Mouse (Mus musculus): Measurements from ENCODE around the gene Ech1.

Gene Ech1

DNA sequence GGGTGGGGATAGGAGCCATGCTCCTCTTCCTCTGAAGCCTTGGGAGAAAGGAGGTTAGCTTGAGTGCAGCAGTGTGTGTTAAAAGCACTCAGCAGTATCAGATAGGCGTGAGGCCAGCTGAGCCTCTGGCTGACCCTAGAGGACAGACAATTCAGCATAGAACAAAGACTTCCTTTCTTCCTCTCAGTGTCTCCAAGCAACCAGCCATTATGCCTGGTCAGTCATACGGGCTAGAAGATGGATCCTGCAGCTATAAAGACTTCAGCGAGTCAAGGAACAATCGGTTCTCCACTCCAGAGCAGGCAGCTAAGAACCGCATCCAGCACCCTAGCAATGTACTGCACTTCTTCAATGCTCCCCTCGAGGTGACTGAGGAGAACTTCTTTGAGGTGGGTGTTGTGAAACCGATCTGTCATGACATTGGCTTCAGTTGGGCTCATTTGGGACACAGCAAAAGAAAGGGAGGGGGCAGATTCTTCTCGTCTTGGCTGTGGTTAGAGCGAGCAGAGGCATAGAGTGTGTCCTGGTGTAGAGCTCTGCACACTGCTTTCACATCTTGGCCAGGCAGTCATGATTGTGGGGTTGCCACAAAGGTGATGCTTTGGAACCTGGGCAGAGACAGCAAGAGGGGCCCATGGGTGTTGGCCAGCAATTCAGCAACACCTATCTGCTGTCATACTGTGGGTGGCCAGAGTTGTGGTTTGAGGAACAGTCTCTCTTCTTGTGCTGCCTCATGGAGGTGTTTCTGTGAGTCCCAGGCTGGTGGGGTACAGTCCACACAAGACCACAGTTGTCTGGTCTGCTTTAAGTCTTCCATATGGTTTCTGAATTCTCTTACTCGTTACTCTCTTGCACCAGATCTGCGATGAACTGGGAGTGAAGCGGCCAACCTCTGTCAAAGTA is 4.4 kb upstream of the Ech1 start:
- no peak for DNase-seq (ENCODE audit: low spot score)

DNA sequence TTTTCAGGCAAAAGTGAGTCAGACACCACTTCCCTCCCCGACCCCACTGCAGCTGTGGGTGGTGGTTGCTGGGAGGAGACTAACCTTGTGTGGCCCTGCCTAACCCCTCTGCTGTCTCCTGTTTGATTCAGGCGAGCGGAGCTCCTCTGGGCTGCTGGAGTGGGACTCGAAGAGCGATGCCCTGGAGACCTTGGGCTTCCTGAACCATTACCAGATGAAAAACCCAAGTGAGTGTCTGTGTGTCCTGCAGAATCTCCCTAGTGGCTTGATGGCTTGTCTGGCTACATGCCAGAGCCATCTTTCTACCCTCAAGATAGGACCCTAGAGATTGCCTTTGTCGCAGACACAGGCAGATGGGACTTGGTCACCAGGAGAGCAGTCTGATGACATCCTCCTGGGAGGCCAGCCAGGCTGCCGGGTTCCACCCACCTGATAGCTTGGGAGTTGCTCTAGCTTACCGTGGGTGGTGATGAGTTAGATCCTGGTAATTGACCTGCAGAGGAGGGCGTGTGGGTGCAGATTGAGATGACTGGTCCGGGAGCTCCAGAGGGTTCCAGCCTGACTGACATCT is 3.7 kb upstream of the Ech1 start:
- DNase-seq (ENCODE audit: low spot score) = no peak

DNA sequence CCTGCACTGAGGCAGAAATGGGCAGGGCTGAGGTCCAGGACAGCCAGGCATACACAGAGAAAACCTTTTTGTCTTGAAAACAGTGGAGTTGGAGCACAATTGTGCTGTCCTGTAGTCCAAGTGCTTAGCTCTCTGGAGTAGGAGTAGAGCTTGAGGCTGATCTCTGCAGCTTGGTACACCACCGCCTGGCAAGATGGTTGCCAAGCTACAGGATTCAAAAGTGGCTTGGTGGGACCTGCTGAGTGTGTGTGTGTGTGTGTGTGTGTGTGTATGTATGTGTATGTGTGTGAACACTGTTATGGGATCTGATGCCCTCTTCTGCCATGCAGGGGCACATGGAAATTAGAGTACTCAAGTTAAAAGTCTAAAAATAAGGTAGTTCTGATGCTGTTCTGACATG is 2.5 kb upstream of the Ech1 start:
- DNase-seq (ENCODE audit: low spot score) = no peak

DNA sequence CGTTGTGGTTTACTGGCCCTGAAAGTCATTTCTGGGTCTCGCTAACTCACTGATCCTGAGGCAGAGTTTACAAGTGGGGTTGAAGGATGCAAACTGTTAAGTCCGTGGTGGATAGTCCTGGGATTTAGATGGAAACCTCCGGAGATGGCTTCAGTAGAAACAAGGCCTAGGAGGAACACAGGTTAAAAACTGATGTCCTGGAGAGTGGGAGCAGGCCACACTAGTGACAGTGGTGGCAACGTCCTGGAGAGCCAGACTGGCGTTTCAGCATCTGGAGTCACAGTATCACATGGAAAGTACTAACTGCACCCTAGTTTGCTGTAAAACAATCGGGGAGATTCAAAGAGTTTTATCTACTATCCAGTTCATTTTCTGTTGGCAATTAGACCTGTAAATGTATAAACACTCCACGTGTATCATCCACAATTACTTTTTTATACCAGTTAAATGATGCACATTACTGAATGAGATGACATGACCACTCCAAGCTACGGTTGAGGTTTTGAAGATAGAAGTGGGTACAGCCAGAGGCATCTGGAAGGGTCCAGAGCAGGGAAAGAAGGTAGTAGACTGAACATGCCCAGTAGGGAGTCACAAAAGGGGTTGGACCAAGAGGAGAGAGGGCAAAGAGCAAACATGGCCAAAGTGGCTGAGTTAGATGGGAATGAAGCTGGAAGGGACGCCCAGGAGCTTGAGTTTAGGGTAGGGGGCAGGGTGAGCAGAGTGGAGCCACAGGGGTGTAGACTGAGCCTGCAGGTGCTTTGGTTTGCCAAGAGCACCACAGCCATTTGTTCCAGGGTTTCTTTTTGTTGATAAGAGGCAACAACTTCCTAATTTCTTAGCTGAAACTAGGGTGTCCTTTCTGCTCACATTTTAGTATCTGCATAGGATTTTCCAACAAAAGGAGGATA is 1.8 kb upstream of the Ech1 start:
- no peak for DNase-seq (ENCODE audit: low spot score)

DNA sequence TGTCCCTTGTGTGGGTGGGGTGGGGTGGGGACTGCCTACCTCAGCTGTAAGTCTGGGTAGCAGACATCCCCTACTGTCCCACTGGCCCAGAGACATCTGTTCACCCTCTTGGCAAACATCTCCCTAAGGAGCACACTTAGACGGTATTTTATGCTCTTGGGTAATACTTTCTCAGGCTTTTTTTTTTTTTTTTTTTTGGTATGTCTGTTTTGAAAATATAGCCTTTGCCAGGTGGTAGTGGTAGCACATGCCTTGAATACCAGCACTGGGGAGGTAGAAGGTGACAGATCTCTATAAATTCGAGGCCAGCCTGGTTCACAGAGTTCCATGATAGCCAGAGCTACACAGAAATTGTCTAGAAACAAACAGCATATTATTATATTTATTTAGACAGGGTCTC is 1.1 kb upstream of the Ech1 start:
- no peak for DNase-seq (ENCODE audit: low spot score)

DNA sequence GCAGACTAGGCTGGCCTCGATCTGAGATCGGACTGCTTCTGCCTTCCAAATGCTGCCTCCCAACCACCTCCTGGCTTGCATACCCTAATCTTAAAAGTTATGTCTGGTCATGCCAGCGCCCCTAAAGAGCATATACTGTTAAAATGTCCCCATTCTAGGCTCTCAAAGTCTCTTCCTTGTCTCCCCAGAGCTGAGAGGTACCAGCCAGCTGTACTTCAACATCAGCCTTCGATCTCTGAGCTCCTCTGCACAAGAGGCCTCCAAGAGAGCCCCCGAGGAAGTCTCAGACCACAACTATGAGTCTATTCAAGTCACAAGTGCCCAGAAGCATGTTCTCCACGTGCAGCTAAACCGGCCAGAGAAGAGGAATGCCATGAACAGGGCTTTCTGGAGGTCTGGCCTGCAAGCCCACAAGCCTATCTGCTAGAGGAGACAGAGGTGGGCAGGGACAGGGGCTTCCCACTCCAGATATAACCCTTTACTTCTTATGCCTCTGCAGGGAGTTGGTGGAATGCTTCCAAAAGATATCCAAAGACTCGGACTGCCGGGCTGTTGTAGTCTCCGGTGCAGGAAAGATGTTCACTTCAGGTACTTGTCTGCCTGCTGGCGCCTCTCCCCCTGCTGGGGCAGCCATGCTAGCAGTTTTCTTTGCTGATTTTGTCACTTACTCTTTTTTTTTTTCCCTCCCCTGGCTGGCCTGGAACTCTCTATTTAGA is 827 bp downstream of the Ech1 start:
- no peak for DNase-seq (ENCODE audit: low spot score)

DNA sequence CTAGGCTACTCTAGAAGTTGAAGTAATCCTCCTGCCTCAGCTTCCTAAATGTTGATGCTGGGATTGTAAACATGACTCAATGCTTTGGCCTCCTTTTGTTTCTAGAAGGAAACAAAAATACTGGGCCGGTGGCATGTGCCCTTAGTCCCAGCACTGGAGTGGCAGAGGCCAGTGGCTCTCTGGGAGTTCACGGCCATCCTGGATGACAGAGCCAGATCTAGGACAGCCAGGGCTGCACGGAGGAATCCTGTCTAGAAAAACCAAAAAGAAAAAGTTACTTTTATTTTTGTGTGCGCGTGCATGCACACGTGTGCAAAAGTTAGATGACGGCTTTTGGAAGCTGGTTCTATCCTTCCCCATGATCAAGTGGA is 1.4 kb downstream of the Ech1 start:
- no peak for DNase-seq (ENCODE audit: low spot score)

DNA sequence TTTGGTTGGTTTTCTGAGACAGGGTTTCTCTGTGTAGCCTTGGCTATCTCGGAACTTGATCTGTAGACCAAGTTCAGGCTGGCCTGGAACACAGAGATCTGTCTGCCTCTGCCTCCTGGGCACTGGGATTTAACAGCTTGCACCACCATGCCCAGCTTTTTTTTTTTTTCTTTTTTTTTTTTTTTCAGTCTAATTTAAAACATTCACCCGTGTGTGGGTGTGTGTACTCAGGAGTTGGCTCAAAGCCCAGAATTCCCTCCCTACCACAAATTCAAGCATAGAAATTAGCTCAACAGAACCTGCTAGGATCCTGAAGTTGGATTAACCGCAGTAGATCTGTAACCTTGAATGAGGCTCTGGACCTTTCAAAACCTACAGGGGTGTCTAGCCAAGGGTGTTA is 2.3 kb downstream of the Ech1 start:
- no peak for DNase-seq (ENCODE audit: low spot score)

DNA sequence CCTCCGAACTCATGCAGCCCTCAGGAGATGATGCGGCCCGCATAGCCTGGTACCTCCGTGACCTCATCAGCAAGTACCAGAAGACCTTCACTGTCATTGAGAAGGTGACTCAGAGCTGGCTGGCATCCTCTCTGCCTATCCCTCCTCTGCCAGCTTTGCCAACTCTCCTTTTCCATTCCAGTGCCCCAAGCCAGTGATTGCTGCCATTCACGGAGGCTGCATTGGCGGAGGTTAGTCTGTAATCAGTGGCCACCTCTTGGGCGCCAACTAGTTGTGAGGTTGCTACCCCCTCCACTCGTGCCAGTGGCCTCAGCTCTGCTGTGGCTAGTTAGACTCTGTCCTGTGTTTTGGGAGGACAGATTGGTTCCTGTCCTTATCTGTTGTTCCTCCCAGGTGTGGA is 4.8 kb downstream of the Ech1 start:
- DNase-seq (ENCODE audit: low spot score) = no peak

DNA sequence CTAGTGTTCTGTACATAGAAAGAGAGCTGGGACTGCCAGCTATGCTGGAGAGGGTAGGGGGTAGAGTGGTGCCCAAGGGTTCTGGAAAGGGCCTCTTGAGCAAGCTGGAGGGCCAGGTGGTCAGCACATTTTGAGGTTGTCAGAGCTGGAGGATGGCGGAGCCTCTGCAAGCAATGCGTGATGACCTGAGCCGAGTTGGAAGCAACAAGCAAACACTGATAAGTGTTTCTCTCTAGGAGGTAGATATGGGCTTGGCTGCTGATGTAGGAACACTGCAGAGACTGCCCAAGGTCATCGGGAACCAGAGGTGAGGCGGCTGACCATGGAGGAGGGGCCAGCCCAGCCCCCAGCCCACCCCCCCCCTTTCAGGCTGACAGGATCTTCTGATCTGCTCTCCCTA is 6.0 kb downstream of the Ech1 start:
- DNase-seq (ENCODE audit: low spot score) = no peak

DNA sequence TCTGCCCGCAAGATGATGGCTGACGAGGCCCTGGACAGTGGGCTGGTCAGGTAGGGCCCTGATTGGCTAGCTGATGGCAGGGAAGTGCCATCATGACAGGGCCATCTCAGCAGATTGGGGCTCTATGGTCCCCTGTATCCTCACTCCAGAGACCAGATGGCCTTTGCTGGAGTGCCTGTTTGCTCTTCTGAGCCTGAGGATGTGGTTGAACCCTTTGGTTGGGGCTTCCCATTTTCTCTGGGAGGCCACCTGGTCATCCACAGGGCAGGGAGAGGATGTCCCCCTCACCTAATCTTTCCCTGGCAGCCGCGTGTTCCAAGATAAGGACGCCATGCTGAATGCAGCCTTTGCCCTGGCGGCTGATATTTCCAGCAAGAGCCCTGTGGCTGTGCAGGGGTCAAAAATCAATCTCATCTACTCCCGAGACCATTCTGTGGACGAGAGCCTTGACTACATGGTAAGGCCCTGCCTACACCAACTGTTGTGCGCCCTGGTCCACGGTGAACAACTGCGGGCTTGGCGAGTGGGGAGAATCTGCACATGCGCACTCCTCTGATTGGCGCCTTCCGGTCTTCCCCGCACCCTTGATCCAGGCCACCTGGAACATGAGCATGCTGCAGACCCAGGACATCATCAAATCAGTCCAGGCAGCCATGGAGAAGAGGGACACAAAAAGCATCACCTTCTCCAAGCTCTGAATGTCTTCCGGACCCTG is 6.6 kb downstream of the Ech1 start:
- DNase-seq (ENCODE audit: low spot score) = no peak

DNA sequence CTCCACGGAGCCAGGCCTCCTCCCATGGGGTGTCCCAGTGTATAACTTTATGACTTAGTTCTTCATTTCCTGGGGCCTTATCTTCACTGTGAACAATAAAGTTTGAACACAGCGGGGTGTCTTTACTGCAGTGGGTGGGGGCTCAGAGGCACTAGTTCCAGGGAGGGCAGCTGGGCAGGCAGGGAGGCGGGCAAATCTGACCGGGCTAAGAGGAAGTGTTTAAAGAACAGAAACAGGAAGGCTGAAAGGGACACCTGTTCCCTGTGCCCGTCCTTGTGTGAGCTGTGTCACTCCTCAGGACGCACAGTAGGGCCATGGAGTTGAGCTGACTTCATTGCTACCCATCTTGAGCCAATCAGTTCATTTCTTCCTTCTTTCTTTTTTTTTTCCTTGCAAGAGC is 7.1 kb downstream of the Ech1 start:
- no peak for DNase-seq (ENCODE audit: low spot score)

DNA sequence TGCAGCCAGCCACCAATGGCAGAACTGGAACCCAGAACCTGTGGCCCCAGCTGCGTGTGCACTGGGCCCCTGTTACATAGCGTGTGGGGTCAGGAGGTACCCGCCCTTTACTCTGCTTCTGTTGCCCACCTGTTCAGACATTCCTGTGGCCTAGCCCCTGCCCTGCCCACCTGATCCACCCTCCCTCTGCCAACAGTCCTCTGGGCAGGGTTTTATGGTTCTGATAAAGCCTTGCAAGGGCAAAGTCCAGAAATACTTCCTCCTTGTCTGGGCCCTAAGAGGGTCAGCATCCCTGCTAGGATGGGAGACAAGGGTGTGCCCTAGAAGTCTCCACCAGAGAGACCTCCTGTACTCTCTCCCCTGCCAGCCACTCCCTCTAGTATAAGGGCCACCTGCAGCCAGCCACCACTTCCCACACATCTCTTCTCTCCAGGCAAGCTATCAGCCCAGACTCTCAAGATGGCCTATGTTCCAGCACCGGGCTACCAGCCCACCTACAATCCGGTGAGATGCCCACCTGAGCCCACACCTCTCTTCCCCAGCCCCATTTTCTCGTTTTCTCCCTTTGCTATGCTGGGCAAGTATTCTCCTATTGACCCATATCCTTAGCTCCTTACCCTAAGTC is 8.8 kb downstream of the Ech1 start, which contains the start of gene Lgals4:
Gene Lgals4, plus strand, starts transcription at position 132 of the 625 bp plus-strand sequence.
- DNase-seq (ENCODE audit: low spot score) = no peak

DNA sequence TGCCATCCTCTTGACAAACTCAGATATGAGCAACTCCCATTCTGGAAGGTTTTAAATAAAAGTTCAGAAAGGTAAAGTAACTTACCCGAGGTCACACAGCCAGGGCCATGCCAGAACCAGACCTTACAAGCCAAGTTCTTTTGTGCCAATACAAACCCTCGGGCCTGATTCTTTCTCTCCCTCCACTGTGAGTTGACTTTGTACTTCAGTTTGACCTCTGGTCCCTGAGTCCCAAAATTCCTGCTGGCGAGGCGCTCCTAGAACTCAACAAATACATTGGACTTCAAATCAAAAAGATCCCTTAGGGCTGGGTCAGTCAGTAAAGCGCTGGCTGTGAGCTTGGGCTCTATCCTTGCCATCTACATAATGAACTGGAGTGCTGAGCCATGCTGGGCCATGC is 11.9 kb downstream of the Ech1 start:
- DNase-seq (ENCODE audit: low spot score) = no peak

DNA sequence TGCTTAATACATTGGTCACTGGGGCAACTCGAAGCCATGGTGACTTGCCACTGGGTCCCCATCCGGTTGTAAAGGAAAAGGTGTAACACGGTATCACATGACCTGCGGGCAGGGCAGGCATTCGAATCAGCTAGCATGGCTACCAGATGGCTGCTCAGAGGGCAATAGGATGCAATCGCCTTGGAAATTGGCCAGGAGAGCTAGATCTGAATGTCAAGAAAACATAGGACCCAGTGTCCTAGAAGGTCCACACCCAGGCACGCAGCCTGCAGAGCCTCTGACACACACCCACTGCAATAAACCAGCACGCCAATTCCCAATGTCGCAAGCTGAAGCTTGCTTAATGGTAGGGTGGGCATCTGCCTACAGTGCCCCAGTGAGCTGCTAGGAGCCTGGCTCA is 13.3 kb downstream of the Ech1 start:
- no peak for DNase-seq (ENCODE audit: low spot score)

DNA sequence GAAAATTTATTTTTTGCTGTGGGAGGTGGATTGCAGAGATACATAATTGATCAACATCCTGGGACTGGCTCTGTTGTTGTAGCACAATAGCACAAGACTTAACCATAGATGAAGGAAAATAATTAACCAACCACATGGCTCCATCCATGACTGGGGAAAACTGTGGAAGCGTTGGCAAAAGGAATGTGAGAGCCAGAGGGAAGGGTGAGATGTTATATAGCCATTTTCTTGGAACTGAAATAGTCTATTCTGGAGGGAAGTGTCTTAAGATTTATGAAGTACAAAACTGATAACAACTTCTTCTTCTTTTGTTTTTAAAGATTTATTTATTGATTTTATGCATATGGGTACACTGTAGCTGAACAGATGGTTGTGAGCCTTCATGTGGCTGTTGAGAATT is 22.3 kb downstream of the Ech1 start:
- DNase-seq (ENCODE audit: low spot score) = no peak

DNA sequence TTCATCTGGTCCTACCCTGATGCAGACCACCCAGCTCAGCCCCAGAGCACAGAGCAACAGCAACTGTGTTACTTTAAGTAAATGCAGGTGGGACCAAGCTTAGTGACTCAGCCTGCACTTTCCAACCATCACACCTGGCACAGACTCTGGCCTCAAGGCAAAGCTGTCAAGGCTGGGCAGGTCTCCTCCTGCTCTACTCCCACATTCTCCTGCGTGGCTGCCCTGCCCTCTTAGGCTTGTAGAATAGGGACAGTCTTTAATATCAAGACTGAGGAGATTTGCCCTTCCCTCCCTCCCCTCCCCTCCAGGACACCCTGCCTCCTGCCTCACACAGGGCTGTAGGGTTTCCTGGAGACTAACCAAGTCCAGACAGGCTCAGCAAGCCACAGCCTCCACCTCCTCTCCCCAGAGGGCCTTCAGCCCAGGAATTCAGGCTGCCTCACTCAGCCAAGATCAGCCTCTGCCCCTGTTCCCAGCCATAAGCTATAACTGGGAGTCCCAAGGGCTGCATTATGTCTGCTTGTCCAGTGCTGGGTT is 24.8 kb downstream of the Ech1 start:
- no peak for DNase-seq (ENCODE audit: low spot score)

DNA sequence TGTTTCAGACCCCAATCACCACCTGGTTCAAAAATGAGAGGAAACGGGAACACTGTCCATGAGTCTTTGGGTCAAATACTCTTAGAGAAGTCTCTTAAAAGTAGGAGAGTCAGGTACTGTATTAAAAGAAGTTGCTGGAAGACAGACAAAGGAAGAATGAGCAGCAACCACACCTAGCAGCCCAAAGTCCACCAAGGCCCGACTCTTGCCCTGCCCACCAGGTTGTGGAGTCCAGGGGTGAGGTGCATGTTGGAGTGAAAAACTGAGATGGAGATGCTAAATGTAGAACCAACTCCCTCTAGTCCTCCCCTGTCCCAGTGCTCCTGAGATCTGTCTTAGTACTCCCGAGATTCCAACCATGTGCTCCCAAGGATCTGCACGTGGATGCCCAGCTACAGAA is 25.6 kb downstream of the Ech1 start:
- no peak for DNase-seq (ENCODE audit: low spot score)

DNA sequence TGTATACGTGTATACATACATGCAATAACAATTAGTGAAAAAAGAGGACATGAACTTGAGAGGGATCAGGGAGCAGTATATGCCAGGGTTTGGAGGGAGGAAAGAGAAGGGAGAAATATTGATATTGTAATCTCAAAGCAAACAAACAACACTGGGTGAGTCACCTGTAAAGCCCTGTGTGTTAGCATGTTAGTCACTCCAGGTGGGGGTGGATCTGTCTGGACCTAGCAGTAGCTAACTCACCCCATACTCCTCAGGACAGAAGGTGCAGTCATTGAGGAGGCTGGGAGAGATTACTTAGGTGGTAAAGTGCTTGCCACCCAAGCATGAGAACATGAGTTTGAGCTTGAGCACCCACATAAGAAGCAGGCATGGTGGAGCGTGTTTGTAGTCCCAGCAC is 34.9 kb downstream of the Ech1 start:
- DNase-seq (ENCODE audit: low spot score) = no peak

DNA sequence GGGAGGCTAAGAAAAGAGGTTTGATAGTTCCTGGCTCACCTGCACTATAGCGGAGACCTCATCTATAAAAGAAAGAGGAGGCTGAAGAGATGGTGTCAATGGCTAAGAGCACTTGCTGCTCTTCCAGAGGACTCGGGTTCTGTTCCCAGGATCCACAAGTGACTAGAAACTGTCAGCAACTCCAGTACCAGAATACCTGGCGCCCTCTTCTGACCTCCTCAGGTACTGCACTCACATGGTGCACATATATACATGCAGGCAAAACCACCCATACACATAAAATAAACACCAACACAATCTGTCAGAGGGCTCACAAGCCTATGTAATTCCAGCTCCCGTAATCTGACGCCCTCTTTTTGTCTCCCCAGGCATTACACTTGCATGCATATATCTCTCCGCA is 35.9 kb downstream of the Ech1 start:
- no peak for DNase-seq (ENCODE audit: low spot score)
